In genomic region chr14:83008549-83008948, GRCm38 (mm10) we compare ENCODE assay signal across 22 mouse cellular contexts.
DNase-seq lines count a peak whose midpoint lies in the region; ATAC-seq and TF ChIP-seq lines count a peak whose summit lies in the region.
"Had no signal": no experiment of that assay in that cellular context is flagged by ENCODE, and none has a peak within 500 bp of the region (broad histone marks: within the 10 kb centered on the region; RNA-seq: fewer than 3 reads in every experiment).

No protein-coding gene starts in this region.

- H3K27me3 ChIP-seq in forebrain, embryonic 11.5 days (ENCODE audit: control insufficient read depth, insufficient read depth, low read length), result no peaks in the 10 kb centered on the region
- no peaks in the 10 kb centered on the region for H3K27me3 ChIP-seq in forebrain, embryonic 15.5 days
- H3K27me3 ChIP-seq in hindbrain, embryonic 14.5 days (ENCODE audit: control insufficient read depth, insufficient read depth, low read length), result no peaks in the 10 kb centered on the region
- H3K27me3 ChIP-seq: embryonic facial prominence, embryonic 13.5 days; forebrain, embryonic 13.5 days; heart, embryonic 15.5 days; hindbrain, embryonic 13.5 days had no signal

- no peak for TF ChIP-seq CTCF in brain, embryonic 14.5 days (IDR thresholded peaks at IDR 0.05; ENCODE audit: borderline replicate concordance, extremely low read depth, insufficient read depth, insufficient read length)
- no peak for TF ChIP-seq CTCF in gastrocnemius, adult 2 months (IDR thresholded peaks at IDR 0.05)

- intact Hi-C loops in gastrocnemius, adult 2 months (cut with DNase I), result no loop called here

- no peaks in the 10 kb centered on the region for H3K9me3 ChIP-seq in forebrain, embryonic 11.5 days (ENCODE audit: control insufficient read depth, low read length)
- no peaks in the 10 kb centered on the region for H3K9me3 ChIP-seq in forebrain, embryonic 15.5 days
- H3K9me3 ChIP-seq in hindbrain, embryonic 14.5 days (ENCODE audit: control insufficient read depth, low read length), result no peaks in the 10 kb centered on the region
- H3K9me3 ChIP-seq: embryonic facial prominence, embryonic 13.5 days; forebrain, embryonic 13.5 days; heart, embryonic 15.5 days; hindbrain, embryonic 13.5 days had no signal

- no peak for DNase-seq in forebrain, embryonic 11.5 days (ENCODE audit: low spot score)
- peak; percentile 67 for DNase-seq in ES-CJ7 (ENCODE audit: low read depth, low spot score)
- DNase-seq in R1 (ENCODE audit: low read depth, low spot score), result peak; percentile 53
- peak; percentile 27 for DNase-seq in brain, embryonic 14.5 days (ENCODE audit: low read depth)
- DNase-seq in hindbrain, embryonic 14.5 days (ENCODE audit: low spot score), result no peak
- no peak for DNase-seq in gastrocnemius, adult 2 months
- no peak for DNase-seq in lung, adult 18-20 months
- DNase-seq: adrenal gland, adult 8-10 months; cerebellum, adult 18-20 months; cerebellum, adult 9-11 months; cerebellum, postnatal 36 days; gastrocnemius, postnatal 14 days; heart, adult 2 months; heart, postnatal 14 days; kidney, adult 2 months had no signal

- peak; percentile 36; the same call in 1 of the 2 replicates for ATAC-seq in forebrain, embryonic 11.5 days (replicated peaks; ENCODE audit: low FRiP score)
- no peak for ATAC-seq in forebrain, embryonic 15.5 days (replicated peaks)
- no peak for ATAC-seq in hindbrain, embryonic 14.5 days (ENCODE audit: low FRiP score)
- ATAC-seq: forebrain, embryonic 13.5 days; intestine, embryonic 16.5 days had no signal

- no peak for TF ChIP-seq POLR2A in brain, embryonic 14.5 days (IDR thresholded peaks at IDR 0.05; ENCODE audit: borderline replicate concordance, extremely low read depth, insufficient read depth, insufficient read length, poor library complexity, severe bottlenecking)

- no peaks in the 10 kb centered on the region for H3K36me3 ChIP-seq in forebrain, embryonic 11.5 days (ENCODE audit: control insufficient read depth, insufficient read depth, low read length)
- H3K36me3 ChIP-seq in forebrain, embryonic 15.5 days, result no peaks in the 10 kb centered on the region
- no peaks in the 10 kb centered on the region for H3K36me3 ChIP-seq in hindbrain, embryonic 14.5 days (replicated peaks; ENCODE audit: control insufficient read depth, insufficient read depth)
- H3K36me3 ChIP-seq: embryonic facial prominence, embryonic 13.5 days; heart, embryonic 15.5 days; hindbrain, embryonic 13.5 days had no signal

- no peaks in the 10 kb centered on the region for H3K4me1 ChIP-seq in forebrain, embryonic 11.5 days (replicated peaks; ENCODE audit: control insufficient read depth, insufficient read depth, low read length)
- H3K4me1 ChIP-seq in forebrain, embryonic 15.5 days, result no peaks in the 10 kb centered on the region
- H3K4me1 ChIP-seq in hindbrain, embryonic 14.5 days (replicated peaks; ENCODE audit: control insufficient read depth, insufficient read depth, low read length), result no peaks in the 10 kb centered on the region
- H3K4me1 ChIP-seq: embryonic facial prominence, embryonic 13.5 days; heart, embryonic 15.5 days; hindbrain, embryonic 13.5 days had no signal

- H3K9ac ChIP-seq in forebrain, embryonic 11.5 days (ENCODE audit: low read length), result no peak overlapping the region
- no peak overlapping the region for H3K9ac ChIP-seq in forebrain, embryonic 15.5 days (replicated peaks)
- H3K9ac ChIP-seq in hindbrain, embryonic 14.5 days, result no peak overlapping the region
- H3K9ac ChIP-seq: embryonic facial prominence, embryonic 13.5 days; forebrain, embryonic 13.5 days; heart, embryonic 15.5 days; hindbrain, embryonic 13.5 days had no signal

- H3K27ac ChIP-seq in forebrain, embryonic 11.5 days (ENCODE audit: low read depth, low read length), result no peak overlapping the region
- no peak overlapping the region for H3K27ac ChIP-seq in forebrain, embryonic 15.5 days (replicated peaks)
- no peak overlapping the region for H3K27ac ChIP-seq in hindbrain, embryonic 14.5 days
- H3K27ac ChIP-seq in gastrocnemius, adult 2 months, result no peak overlapping the region
- H3K27ac ChIP-seq: embryonic facial prominence, embryonic 13.5 days; forebrain, embryonic 13.5 days; heart, adult 2 months; heart, embryonic 15.5 days; hindbrain, embryonic 13.5 days had no signal

- H3K4me2 ChIP-seq in forebrain, embryonic 11.5 days (ENCODE audit: low read depth, low read length, severe bottlenecking), result no peak overlapping the region
- H3K4me2 ChIP-seq in forebrain, embryonic 15.5 days (replicated peaks), result no peak overlapping the region
- no peak overlapping the region for H3K4me2 ChIP-seq in hindbrain, embryonic 14.5 days (replicated peaks)
- H3K4me2 ChIP-seq: embryonic facial prominence, embryonic 13.5 days; forebrain, embryonic 13.5 days; heart, embryonic 11.5 days; heart, embryonic 15.5 days; hindbrain, embryonic 13.5 days had no signal

- no peak overlapping the region for H3K4me3 ChIP-seq in forebrain, embryonic 11.5 days (ENCODE audit: low read depth, low read length)
- no peak overlapping the region for H3K4me3 ChIP-seq in forebrain, embryonic 15.5 days
- no peak overlapping the region for H3K4me3 ChIP-seq in hindbrain, embryonic 14.5 days (replicated peaks; ENCODE audit: low read length)
- no peak overlapping the region for H3K4me3 ChIP-seq in gastrocnemius, adult 2 months
- H3K4me3 ChIP-seq: embryonic facial prominence, embryonic 13.5 days; forebrain, embryonic 13.5 days; heart, adult 2 months; heart, embryonic 15.5 days; hindbrain, embryonic 13.5 days had no signal

Comparison
In these comparisons a context has a peak if more than half of its experiments do, and no peak if none do; other contexts are left out.
1. DNase-seq: peak in ES-CJ7 (single experiment), R1 (single experiment) and brain, embryonic 14.5 days (single experiment); none in forebrain, embryonic 11.5 days (single experiment), hindbrain, embryonic 14.5 days (single experiment), gastrocnemius, adult 2 months (single experiment) and lung, adult 18-20 months (0 of 2).